Mouse (Mus musculus): ENCODE results near the gene Moap1. TPM values are rescaled to one million over a fixed set of nuclear protein-coding genes. Genes with fewer than 3 reads are reported as not detected.

Moap1 gene
- polyA plus RNA-seq, 1 experiment from 2014 or later, result 18.6 TPM

GRCm38 (mm10) chr12:102704457-102705198 lies 38.8 kb downstream of the Moap1 start, which contains the start of gene Itpk1:
Itpk1 (minus strand) TSS chr12:102704930.
- peak; percentile 93 for ATAC-seq (ENCODE audit: insufficient number of reproducible peaks, low FRiP score)
- Histone ChIP-seq H3K4me2 (peak within 1 kb of the TSS; percentile 98), H3K27ac (ENCODE audit: poor library complexity, severe bottlenecking) (peak within 1 kb of the TSS; percentile 55), H3K27me3 (replicated peaks) (0 out of 2 replicates have a peak, but pooled peaks cover 3% of the 10 kb centered on the region), H3K9me3 (replicated peaks) (no peaks in the 10 kb centered on the region), H3K4me3 (peak within 1 kb of the TSS; percentile 77), H3K4me1 (replicated peaks) (peaks cover 40% of the 10 kb centered on the region), H3K36me3 (no peaks in the 10 kb centered on the region), H3K9ac (peak within 1 kb of the TSS; percentile 85)
- under 1% methylated on average over 79 of the region's 105 CpGs for WGBS

GRCm38 (mm10) chr12:102703921-102704408 lies 39.5 kb downstream of the Moap1 start:
- no peaks in the 10 kb centered on the region for H3K9me3 ChIP-seq (replicated peaks)
- H3K27ac ChIP-seq (ENCODE audit: poor library complexity, severe bottlenecking), result no peak overlapping the region
- H3K9ac ChIP-seq, result peak overlapping the region; percentile 80
- no peaks in the 10 kb centered on the region for H3K36me3 ChIP-seq
- peak overlapping the region; percentile 98 for H3K4me2 ChIP-seq
- 12% methylated on average over 17 of the region's 17 CpGs for WGBS
- peaks cover 40% of the 10 kb centered on the region for H3K4me1 ChIP-seq (replicated peaks)
- 0 out of 2 replicates have a peak, but pooled peaks cover 3% of the 10 kb centered on the region for H3K27me3 ChIP-seq (replicated peaks)
- peak overlapping the region; percentile 77 for H3K4me3 ChIP-seq
- no peak for ATAC-seq (ENCODE audit: insufficient number of reproducible peaks, low FRiP score)

- H3K27me3 ChIP-seq (replicated peaks), result 0 out of 2 replicates have a peak, but pooled peaks cover 3% of the 10 kb centered on the region
- peak overlapping the region; percentile 77 for H3K4me3 ChIP-seq
- ATAC-seq (ENCODE audit: insufficient number of reproducible peaks, low FRiP score), result no peak
- 55% methylated on average over 6 of the region's 6 CpGs for WGBS
- H3K27ac ChIP-seq (ENCODE audit: poor library complexity, severe bottlenecking), result no peak overlapping the region
- H3K4me2 ChIP-seq, result peak overlapping the region; percentile 98
- no peaks in the 10 kb centered on the region for H3K36me3 ChIP-seq
- H3K9ac ChIP-seq, result peak overlapping the region; percentile 44; the same call in 1 of the 2 replicates
- H3K4me1 ChIP-seq (replicated peaks), result peaks cover 40% of the 10 kb centered on the region
- H3K9me3 ChIP-seq (replicated peaks), result no peaks in the 10 kb centered on the region
These were observed 40.0 kb downstream of the Moap1 start for GRCm38 (mm10) chr12:102703441-102703840.

DNA sequence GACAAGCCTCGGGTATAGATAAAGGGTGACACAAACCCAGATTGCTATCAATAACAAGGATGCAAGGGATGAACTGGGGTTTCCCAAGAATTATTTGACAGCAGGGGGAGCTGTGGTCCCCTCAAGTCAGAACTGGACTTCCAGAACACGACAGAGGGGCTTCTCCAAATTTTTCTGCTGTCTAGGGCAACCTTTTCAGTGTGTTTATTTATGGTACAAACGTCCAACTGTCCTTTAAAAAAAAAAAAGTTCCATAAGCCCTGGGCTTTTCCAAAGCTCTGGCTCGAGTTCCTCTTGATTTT lies 40.4 kb downstream of the Moap1 start:
- Histone ChIP-seq H3K4me3 (peak overlapping the region; percentile 77), H3K9ac (peak overlapping the region; percentile 52), H3K4me1 (replicated peaks) (peaks cover 40% of the 10 kb centered on the region), H3K9me3 (replicated peaks) (no peaks in the 10 kb centered on the region), H3K36me3 (no peaks in the 10 kb centered on the region), H3K27ac (ENCODE audit: poor library complexity, severe bottlenecking) (no peak overlapping the region), H3K27me3 (replicated peaks) (0 out of 2 replicates have a peak, but pooled peaks cover 3% of the 10 kb centered on the region), H3K4me2 (peak overlapping the region; percentile 98)
- WGBS, result 8% methylated on average over 4 of the region's 4 CpGs
- no peak for ATAC-seq (ENCODE audit: insufficient number of reproducible peaks, low FRiP score)

GRCm38 (mm10) chr12:102702356-102703110 lies 40.9 kb downstream of the Moap1 start:
- Histone ChIP-seq H3K4me2 (peak overlapping the region; percentile 63), H3K4me3 (peak overlapping the region; percentile 24), H3K27ac (ENCODE audit: poor library complexity, severe bottlenecking) (no peak overlapping the region), H3K4me1 (replicated peaks) (peaks cover 38% of the 10 kb centered on the region), H3K27me3 (replicated peaks) (0 out of 2 replicates have a peak, but pooled peaks cover 1% of the 10 kb centered on the region), H3K9me3 (replicated peaks) (no peaks in the 10 kb centered on the region), H3K9ac (peak overlapping the region; percentile 52), H3K36me3 (no peaks in the 10 kb centered on the region)
- no peak for ATAC-seq (ENCODE audit: insufficient number of reproducible peaks, low FRiP score)
- 6% methylated on average over 15 of the region's 15 CpGs for WGBS

DNA sequence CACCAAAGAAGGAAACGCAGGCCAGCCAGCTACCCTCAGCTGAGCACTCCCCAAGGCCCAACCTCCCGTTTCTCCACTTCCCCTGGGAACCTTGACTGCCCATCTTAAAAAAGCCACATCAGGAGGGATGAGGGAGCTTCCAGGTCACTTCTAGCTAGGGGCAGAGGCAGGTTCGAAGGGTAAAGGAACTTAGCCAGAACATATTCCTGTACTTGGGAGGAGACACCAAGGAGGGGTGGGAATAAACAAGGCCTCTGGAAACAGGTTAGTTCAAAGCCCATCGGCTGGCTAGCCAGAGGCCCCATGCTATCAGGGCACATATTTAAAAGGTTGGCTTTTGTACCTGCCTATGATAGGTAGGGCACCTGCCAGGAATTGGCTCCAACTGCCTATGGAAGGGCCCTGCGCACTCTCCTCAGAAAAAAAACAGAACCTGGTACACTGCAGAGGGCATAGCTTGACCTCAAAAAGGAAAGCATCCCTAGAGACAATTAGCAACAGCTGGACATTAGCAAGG lies 41.7 kb downstream of the Moap1 start:
- 85% methylated on average over 5 of the region's 5 CpGs for WGBS
- Histone ChIP-seq H3K36me3 (no peaks in the 10 kb centered on the region), H3K9me3 (replicated peaks) (no peaks in the 10 kb centered on the region), H3K9ac (no peak overlapping the region), H3K27ac (ENCODE audit: poor library complexity, severe bottlenecking) (no peak overlapping the region), H3K27me3 (replicated peaks) (no peaks in the 10 kb centered on the region), H3K4me3 (no peak overlapping the region), H3K4me2 (no peak overlapping the region), H3K4me1 (replicated peaks) (peaks cover 37% of the 10 kb centered on the region)
- no peak for ATAC-seq (ENCODE audit: insufficient number of reproducible peaks, low FRiP score)

- H3K27ac ChIP-seq (ENCODE audit: poor library complexity, severe bottlenecking), result no peak overlapping the region
These were observed 43.0 kb downstream of the Moap1 start for GRCm38 (mm10) chr12:102700453-102700852.

DNA sequence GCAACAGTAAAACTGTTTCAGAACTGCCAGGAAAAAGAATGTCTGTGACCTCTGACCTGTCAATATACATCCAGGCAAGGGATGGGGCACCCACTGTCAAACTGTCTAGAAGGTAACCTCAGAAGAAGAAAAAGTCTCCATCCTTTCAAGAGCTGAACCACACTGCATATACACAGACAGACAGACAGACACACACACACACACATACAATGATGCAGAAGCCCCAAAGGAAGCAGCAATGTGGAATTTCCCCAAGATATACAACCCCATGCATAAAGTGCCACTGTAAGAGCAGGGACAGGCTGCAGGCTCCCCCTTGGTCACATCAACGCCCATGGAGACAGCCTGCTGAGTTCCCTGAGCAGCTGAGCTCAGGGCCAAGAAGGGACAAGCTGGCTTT lies 44.3 kb downstream of the Moap1 start:
- no peak for ATAC-seq (ENCODE audit: insufficient number of reproducible peaks, low FRiP score)
- no peaks in the 10 kb centered on the region for H3K27me3 ChIP-seq (replicated peaks)
- no peak overlapping the region for H3K27ac ChIP-seq (ENCODE audit: poor library complexity, severe bottlenecking)
- H3K4me2 ChIP-seq, result no peak overlapping the region
- no peak overlapping the region for H3K9ac ChIP-seq
- H3K36me3 ChIP-seq, result no peaks in the 10 kb centered on the region
- H3K4me3 ChIP-seq, result no peak overlapping the region
- H3K9me3 ChIP-seq (replicated peaks), result no peaks in the 10 kb centered on the region
- H3K4me1 ChIP-seq (replicated peaks), result peaks cover 36% of the 10 kb centered on the region
- 46% methylated on average over 1 of the region's 1 CpGs for WGBS

More at GRCm38 (mm10) chr12:102700453-102700852, 43.0 kb downstream of the Moap1 start:
- H3K4me2 ChIP-seq, result no peak overlapping the region
- 75% methylated on average over 12 of the region's 12 CpGs for WGBS
- H3K9me3 ChIP-seq (replicated peaks), result no peaks in the 10 kb centered on the region
- no peak for ATAC-seq (ENCODE audit: insufficient number of reproducible peaks, low FRiP score)
- no peak overlapping the region for H3K9ac ChIP-seq
- H3K4me1 ChIP-seq (replicated peaks), result peaks cover 40% of the 10 kb centered on the region
- H3K36me3 ChIP-seq, result no peaks in the 10 kb centered on the region
- no peaks in the 10 kb centered on the region for H3K27me3 ChIP-seq (replicated peaks)
- no peak overlapping the region for H3K4me3 ChIP-seq

DNA sequence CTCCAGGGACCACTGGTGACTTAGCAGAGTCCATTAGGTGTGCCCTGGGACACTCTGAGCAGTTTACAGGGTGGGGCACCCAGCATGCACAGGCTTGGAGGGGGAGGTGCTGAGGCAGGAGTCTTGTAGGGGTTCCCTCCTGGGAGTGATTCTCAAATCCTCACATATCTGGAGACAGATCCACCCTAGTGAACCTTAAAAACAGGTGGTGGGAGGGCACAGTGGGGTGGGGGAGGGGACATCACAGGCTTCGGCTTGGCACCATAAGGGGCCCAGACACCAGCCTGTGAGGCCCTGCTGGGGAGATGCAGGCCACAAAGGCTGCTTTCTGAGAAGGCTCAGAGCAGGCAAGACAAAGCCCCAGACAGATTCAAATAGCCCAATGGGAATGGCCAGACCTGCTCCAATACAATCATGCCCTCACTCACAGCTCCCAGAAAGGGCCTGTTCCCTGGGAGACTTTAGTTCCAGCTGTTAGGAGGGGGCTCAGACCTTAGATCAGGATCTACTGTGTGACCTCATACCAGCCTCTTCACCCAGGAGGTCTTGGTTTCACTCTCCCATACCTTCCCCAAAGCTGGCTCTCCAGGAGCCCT lies 45.3 kb downstream of the Moap1 start:
- Histone ChIP-seq H3K36me3 (no peaks in the 10 kb centered on the region), H3K27ac (ENCODE audit: poor library complexity, severe bottlenecking) (no peak overlapping the region), H3K27me3 (replicated peaks) (no peaks in the 10 kb centered on the region), H3K9me3 (replicated peaks) (no peaks in the 10 kb centered on the region), H3K4me3 (no peak overlapping the region), H3K9ac (no peak overlapping the region), H3K4me2 (no peak overlapping the region), H3K4me1 (replicated peaks) (peaks cover 26% of the 10 kb centered on the region)
- no peak for ATAC-seq (ENCODE audit: insufficient number of reproducible peaks, low FRiP score)
- 43% methylated on average over 1 of the region's 1 CpGs for WGBS

DNA sequence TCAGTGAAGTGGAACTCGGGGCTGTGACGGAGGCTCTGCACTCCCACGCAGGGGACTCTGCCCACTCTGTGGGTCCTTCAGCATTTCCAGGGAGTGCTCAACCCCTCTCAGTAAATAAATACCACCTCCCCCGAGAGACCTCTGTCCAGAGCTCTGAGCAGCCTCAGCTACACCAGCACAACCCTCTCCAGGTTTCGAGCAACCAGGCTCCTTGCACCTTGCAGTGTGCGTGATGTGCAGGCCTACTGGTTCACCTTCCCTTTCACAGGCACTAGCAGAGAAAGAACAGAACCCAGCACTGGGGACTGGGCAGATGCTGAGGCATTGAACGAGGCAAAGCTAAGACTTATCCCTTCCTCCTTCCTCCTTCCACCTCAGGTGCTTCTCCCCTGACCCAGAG lies 46.1 kb downstream of the Moap1 start:
- Histone ChIP-seq H3K36me3 (no peaks in the 10 kb centered on the region), H3K27ac (ENCODE audit: poor library complexity, severe bottlenecking) (no peak overlapping the region), H3K9me3 (replicated peaks) (no peaks in the 10 kb centered on the region), H3K27me3 (replicated peaks) (no peaks in the 10 kb centered on the region), H3K9ac (no peak overlapping the region), H3K4me1 (replicated peaks) (peaks cover 20% of the 10 kb centered on the region), H3K4me3 (no peak overlapping the region), H3K4me2 (no peak overlapping the region)
- WGBS, result 80% methylated on average over 7 of the region's 7 CpGs
- no peak for ATAC-seq (ENCODE audit: insufficient number of reproducible peaks, low FRiP score)
